Mouse (Mus musculus) kidney, embryonic 14.5 days (tissue): ENCODE results near the gene Lrrc45. TPM values are rescaled to one million over a fixed set of nuclear protein-coding genes. Genes with fewer than 3 reads are reported as not detected.
"Not testable (repeated sequence)": the region's sequence is repeated elsewhere in the genome, so short reads cannot be mapped to it uniquely, and the experiment has no call there.

Experiments
- ATAC-seq: fragments of 200-750 bp; cut with Nextera tagmentation; 2 replicates; pipeline ENCODE4 v1.8.0; 2017; ENCODE audit warnings: moderate number of reproducible peaks, mild to moderate bottlenecking, moderate TSS enrichment, moderate library complexity; ENCODE audit not compliant: low FRiP score, low TSS enrichment
- H3K27ac ChIP-seq: fragments of 300-500 bp; sonication (generic); 2 replicates; pipeline ENCODE4 v1.5.1; 2014; ENCODE audit warnings: low read depth, mild to moderate bottlenecking, low read length, moderate library complexity, mixed read lengths
- H3K27me3 ChIP-seq: fragments of 300-500 bp; sonication (generic); 2 replicates; pipeline ENCODE4 v1.6.1; 2014; ENCODE audit warnings: mild to moderate bottlenecking, low read length; ENCODE audit not compliant: control insufficient read depth, insufficient read depth
- H3K36me3 ChIP-seq: fragments of 300-500 bp; sonication (generic); 2 replicates; pipeline ENCODE4 v1.6.1; 2014; ENCODE audit warnings: low read length, mixed read lengths; ENCODE audit not compliant: control insufficient read depth, insufficient read depth
- H3K4me1 ChIP-seq: fragments of 300-500 bp; sonication (generic); 2 replicates; pipeline ENCODE4 v1.6.1; 2014; ENCODE audit warnings: low read length, mixed read lengths; ENCODE audit not compliant: control insufficient read depth, insufficient read depth
- H3K4me2 ChIP-seq: fragments of 300-500 bp; sonication (generic); replicated peaks from 2 replicates; pipeline ENCODE4 v1.6.1; 2014; ENCODE audit warnings: low read depth, mild to moderate bottlenecking, low read length
- H3K4me3 ChIP-seq: fragments of 300-500 bp; sonication (generic); 2 replicates; pipeline ENCODE4 v1.5.1; 2014; ENCODE audit warnings: mild to moderate bottlenecking, low read length
- H3K9ac ChIP-seq: fragments of 300-500 bp; sonication (generic); 2 replicates; pipeline ENCODE4 v1.6.1; 2014; ENCODE audit warnings: low read depth, mild to moderate bottlenecking, low read length, moderate library complexity
- H3K9me3 ChIP-seq: fragments of 300-500 bp; sonication (generic); 2 replicates; pipeline ENCODE4 v1.6.1; 2016; ENCODE audit warnings: low read length; ENCODE audit not compliant: control insufficient read depth
- WGBS: fragments of 180-500 bp; shearing (Covaris S2); extraction: QIAGEN DNeasy Blood & Tissue Kit; methylation state at CpG from one replicate; pipeline ENCODE4 v1.1.7; 2014; 5-methylcytosine and 5-hydroxymethylcytosine counted together
- polyA plus RNA-seq: library from polyadenylated mRNA; unstranded; fragments of >200 nt; fragmentation: Nextera tagmentation; extraction: Ambion mirVana; gene quantifications from 2 replicates; pipeline ENCODE4 v1.2.1, GENCODE M21; 2014

Gene Lrrc45
- polyA plus RNA-seq, 1 experiment from 2014 or later = 43.1 TPM

- not testable (repeated sequence) for H3K36me3 ChIP-seq, H3K4me1 ChIP-seq, H3K27me3 ChIP-seq, H3K4me3 ChIP-seq, H3K9me3 ChIP-seq, H3K9ac ChIP-seq, H3K27ac ChIP-seq, ATAC-seq, H3K4me2 ChIP-seq
- WGBS = 81% methylated on average over 3 of the region's 7 CpGs
Measured at GRCm38 (mm10) chr11:120767023-120767422, 53.3 kb downstream of the Lrrc45 start.

- no peaks in the 10 kb centered on the region for H3K27me3 ChIP-seq
- H3K27ac ChIP-seq = no peak overlapping the region
- H3K4me2 ChIP-seq = no peak overlapping the region
- WGBS = 25% methylated on average over 1 of the region's 1 CpGs
- H3K9me3 ChIP-seq = no peaks in the 10 kb centered on the region
- ATAC-seq = no peak
- H3K36me3 ChIP-seq = no peaks in the 10 kb centered on the region
- no peaks in the 10 kb centered on the region for H3K4me1 ChIP-seq
- H3K4me3 ChIP-seq = no peak overlapping the region
- H3K9ac ChIP-seq = no peak overlapping the region
Measured at GRCm38 (mm10) chr11:120768206-120768605, 54.5 kb downstream of the Lrrc45 start.

Other genes starting within 250 kb of the Lrrc45 start
- 46.4 and 51.5 TPM in 2 replicates for gene Arl16, start 246.3 kb upstream of the Lrrc45 start, polyA plus RNA-seq
- 176 and 218 TPM in 2 replicates for gene Mrpl12, start 229.3 kb upstream of the Lrrc45 start, polyA plus RNA-seq
- gene Slc25a10, start 222.1 kb upstream of the Lrrc45 start, polyA plus RNA-seq = 65.3 and 79.1 TPM in 2 replicates
- 2.0 and 2.4 TPM in 2 replicates for gene Gcgr, start 183.2 kb upstream of the Lrrc45 start, polyA plus RNA-seq
- gene Mcrip1, start 164.2 kb upstream of the Lrrc45 start, polyA plus RNA-seq = 236 and 265 TPM in 2 replicates
- gene Ppp1r27, start 162.8 kb upstream of the Lrrc45 start, polyA plus RNA-seq = 0.58 and 0.89 TPM in 2 replicates
- 558 and 716 TPM in 2 replicates for gene P4hb, start 140.7 kb upstream of the Lrrc45 start, polyA plus RNA-seq
- 454 and 612 TPM in 2 replicates for gene Arhgdia, start 132.3 kb upstream of the Lrrc45 start, polyA plus RNA-seq
- gene Alyref, start 115.6 kb upstream of the Lrrc45 start, polyA plus RNA-seq = 594 and 799 TPM in 2 replicates
- 212 and 242 TPM in 2 replicates for gene Anapc11, start 115.5 kb upstream of the Lrrc45 start, polyA plus RNA-seq
- gene Npb, start 105.4 kb upstream of the Lrrc45 start, polyA plus RNA-seq = 14.8 and 19.5 TPM in 2 replicates
- gene Pcyt2, start 96.0 kb upstream of the Lrrc45 start, polyA plus RNA-seq = 82.7 and 83.5 TPM in 2 replicates
- gene Sirt7, start 88.7 kb upstream of the Lrrc45 start, polyA plus RNA-seq = 23.8 and 28.6 TPM in 2 replicates
- 26.9 and 27.9 TPM in 2 replicates for gene Mafg, start 80.3 kb upstream of the Lrrc45 start, polyA plus RNA-seq
- gene Pycr1, start 70.2 kb upstream of the Lrrc45 start, polyA plus RNA-seq = 19.9 and 21.8 TPM in 2 replicates
- not detected in 2 replicates for gene Myadml2, start 65.8 kb upstream of the Lrrc45 start, polyA plus RNA-seq
- 6.9 and 9.9 TPM in 2 replicates for gene Notum, start 52.8 kb upstream of the Lrrc45 start, polyA plus RNA-seq
- gene Aspscr1, start 41.0 kb upstream of the Lrrc45 start, polyA plus RNA-seq = 107 and 124 TPM in 2 replicates
- gene Cenpx, start 187 bp upstream of the Lrrc45 start, polyA plus RNA-seq = 157 and 195 TPM in 2 replicates
- gene Rac3, start 7.5 kb downstream of the Lrrc45 start, polyA plus RNA-seq = 5.0 and 28.7 TPM in 2 replicates
- 21.1 and 23.2 TPM in 2 replicates for gene Dcxr, start 13.4 kb downstream of the Lrrc45 start, polyA plus RNA-seq
- gene Cbr2, start 18.2 kb downstream of the Lrrc45 start, polyA plus RNA-seq = 0.47 TPM in 1 of 2 replicates, not detected in the other
- gene Hmga1b, start 48.9 kb downstream of the Lrrc45 start, polyA plus RNA-seq = 5.2 and 7.9 TPM in 2 replicates
- 19.3 and 26.2 TPM in 2 replicates for gene Rfng, start 70.3 kb downstream of the Lrrc45 start, polyA plus RNA-seq
- gene Gps1, start 70.3 kb downstream of the Lrrc45 start, polyA plus RNA-seq = 213 and 239 TPM in 2 replicates
- 58.2 and 80.3 TPM in 2 replicates for gene Dus1l, start 82.5 kb downstream of the Lrrc45 start, polyA plus RNA-seq
- gene Fasn, start 110.6 kb downstream of the Lrrc45 start, polyA plus RNA-seq = 54.9 and 79.9 TPM in 2 replicates
- 5.0 and 9.2 TPM in 2 replicates for gene Ccdc57, start 218.9 kb downstream of the Lrrc45 start, polyA plus RNA-seq
- gene Slc16a3, start 234.6 kb downstream of the Lrrc45 start, polyA plus RNA-seq = 21.8 and 21.9 TPM in 2 replicates